23 mouse cellular contexts compared by ENCODE assay signal in the genomic region with DNA sequence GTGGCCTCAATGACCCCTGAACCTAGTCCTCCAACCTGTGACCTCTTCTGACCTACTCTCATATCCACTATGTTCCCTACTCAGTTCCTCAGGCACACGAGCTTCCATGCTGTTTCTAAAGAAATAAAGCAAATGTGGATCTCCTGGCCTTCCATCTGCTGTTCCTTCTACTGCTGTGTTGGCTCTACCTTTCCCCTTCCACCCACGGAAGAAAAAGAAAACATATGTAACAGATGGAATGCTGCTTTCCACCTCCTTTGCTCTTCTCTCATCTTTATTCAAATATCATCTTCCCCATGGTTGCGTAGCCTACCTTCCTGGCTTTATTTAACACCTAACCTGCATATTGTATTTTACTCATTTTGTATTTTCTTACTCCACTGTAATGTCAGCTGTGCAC. TPM values are rescaled to one million over a fixed set of nuclear protein-coding genes. Genes with fewer than 3 reads are reported as not detected.
DNase-seq lines count a peak whose midpoint lies in the region; ATAC-seq lines count a peak whose summit lies in the region.
"Had no signal": no experiment of that assay in that cellular context is flagged by ENCODE, and none has a peak within 500 bp of the region (broad histone marks: within the 10 kb centered on the region; RNA-seq: fewer than 3 reads in every experiment).

No protein-coding gene starts in this region.

- ATAC-seq in frontal cortex, adult (ENCODE audit: low TSS enrichment) = peak; percentile 20
- ATAC-seq: CD4-positive, CD25-positive, alpha-beta regulatory T cell, adult 4 months; forebrain, embryonic 14.5 days had no signal

- intact Hi-C loops in left cerebral cortex, postnatal 36 days (cut with DNase I) = loop anchor here (2.0 to 10.0 kb wide), 4 partner anchors 22 to 276 kb away; partner anchors contain the start of gene Fnip2
- intact Hi-C loops in left cerebral cortex, postnatal 10 days (cut with DNase I) = loop anchor here (5.0 to 10.0 kb wide), 4 partner anchors 143 to 332 kb away; partner anchors contain the start of gene Fnip2

- no peak for DNase-seq in frontal cortex, postnatal 14 days (ENCODE audit: low spot score in 2 of 2)
- peak; percentile 25 to 45 for DNase-seq in layer of hippocampus, adult 8-10 months (ENCODE audit: low spot score in 2 of 2)
- DNase-seq in layer of hippocampus, adult 9-10 months (ENCODE audit: low spot score) = no peak
- DNase-seq in left cerebral cortex, postnatal 36 days (ENCODE audit: low spot score in 2 of 2) = peak; percentile 22 to 26
- no peak for DNase-seq in left cerebral cortex, postnatal 10 days (ENCODE audit: extremely low spot score in 1 of 2, low spot score in 2 of 2)
- DNase-seq in brain, adult 2 months (ENCODE audit: low read depth, low spot score) = peak; percentile 78
- DNase-seq: adrenal gland, adult 8-10 months; adrenal gland, postnatal 36 days; B cell, adult 2 months; cerebellum, adult 11 months; cerebellum, adult 8-10 months; cerebellum, postnatal 14 days; embryo, embryonic 11 days; gastrocnemius, adult 2 months; gastrocnemius, postnatal 25 days had no signal

RNA-seq across cellular contexts. Expression of gene Rapgef2, which starts 2.7 kb away (rescaled TPM):
- 100 to 1,000 TPM; 140 to 179 (median 158) TPM for total RNA-seq in layer of hippocampus, adult 8-10 months (2022)
- 100 to 1,000 TPM; 114 to 136 TPM for total RNA-seq in left cerebral cortex, postnatal 36 days (2021)
- 10 to 100 TPM; 92.8 to 96.4 TPM for total RNA-seq in left cerebral cortex, postnatal 10 days (2021)

RNA-seq across cellular contexts. Expression of gene Gm17359, which starts 47.4 kb away (rescaled TPM):
- total RNA-seq in layer of hippocampus, adult 8-10 months (2022) = not detected
- not detected for total RNA-seq in left cerebral cortex, postnatal 36 days (2021)
- not detected for total RNA-seq in left cerebral cortex, postnatal 10 days (2021)
- total RNA-seq: adrenal gland, adult 8-10 months; adrenal gland, postnatal 36 days; common myeloid progenitor, adult 5-6 weeks; G1E; gastrocnemius, adult 2 months; gastrocnemius, postnatal 25 days; granulocyte monocyte progenitor cell, adult 5-6 weeks; heart, adult 8-10 months; heart, postnatal 25 days had no signal

Comparison
In these comparisons a context has a peak if more than half of its experiments do, and no peak if none do; other contexts are left out.
1. DNase-seq: peak in layer of hippocampus, adult 8-10 months (2 of 2), left cerebral cortex, postnatal 36 days (2 of 2) and brain, adult 2 months (single experiment); none in frontal cortex, postnatal 14 days (0 of 2), layer of hippocampus, adult 9-10 months (single experiment) and left cerebral cortex, postnatal 10 days (0 of 2).